Mouse (Mus musculus): ENCODE data around the gene Kng1.

The Kng1 gene

GRCm38 (mm10) chr16:23112861-23113435, 55.3 kb downstream of the Kng1 start:
- no peak for DNase-seq (ENCODE audit: low read depth in 2 of 2, low spot score in 2 of 2)

GRCm38 (mm10) chr16:23113903-23114302, 56.2 kb downstream of the Kng1 start:
- DNase-seq (ENCODE audit: low read depth in 2 of 2, low spot score in 2 of 2) = no peak

GRCm38 (mm10) chr16:23114339-23115171, 56.9 kb downstream of the Kng1 start:
- DNase-seq (ENCODE audit: low read depth in 2 of 2, low spot score in 2 of 2) = no peak

DNA sequence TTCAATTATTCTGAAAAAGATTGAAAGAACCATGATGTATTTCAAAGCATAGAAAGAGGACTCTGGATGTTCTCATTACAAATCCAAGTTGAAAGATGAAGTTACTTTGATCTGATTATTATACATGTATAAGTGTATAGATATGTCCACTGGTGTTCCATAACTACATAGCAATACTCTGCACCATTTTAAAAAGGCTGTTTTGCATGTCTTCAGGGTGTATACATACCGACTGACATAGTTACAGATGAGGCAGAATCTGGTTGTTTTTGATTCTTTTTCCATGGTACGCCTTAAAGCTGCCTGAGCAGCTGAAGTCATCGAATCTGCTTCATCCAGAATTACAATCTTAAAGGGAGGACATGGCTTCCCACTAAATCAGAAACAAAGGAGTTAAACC, 57.8 kb downstream of the Kng1 start:
- no peak for DNase-seq (ENCODE audit: low read depth in 2 of 2, low spot score in 2 of 2)

- DNase-seq (ENCODE audit: low read depth in 2 of 2, low spot score in 2 of 2) = no peak
Observed at GRCm38 (mm10) chr16:23117173-23117572, 59.5 kb downstream of the Kng1 start.

DNA sequence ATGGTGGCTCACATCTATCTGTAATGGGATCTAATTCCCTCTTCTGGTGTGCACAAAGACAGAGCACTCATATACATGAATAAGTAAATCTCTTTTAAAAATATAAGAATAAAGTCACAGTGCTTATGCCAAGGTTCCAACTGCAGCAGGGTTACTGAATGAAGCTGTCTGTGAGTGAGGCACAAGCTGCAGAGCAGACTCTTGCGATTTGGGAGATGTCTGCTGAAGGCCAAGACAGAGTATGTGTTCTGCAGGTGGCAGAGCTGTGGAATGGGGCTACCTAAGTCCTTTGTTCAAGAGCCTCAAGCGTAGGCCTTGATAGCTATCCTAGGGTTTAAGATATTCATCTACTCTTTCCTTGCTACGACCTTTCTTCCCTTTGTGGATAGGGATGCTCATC, 64.8 kb downstream of the Kng1 start:
- DNase-seq (ENCODE audit: low read depth in 2 of 2, low spot score in 2 of 2) = no peak

DNA sequence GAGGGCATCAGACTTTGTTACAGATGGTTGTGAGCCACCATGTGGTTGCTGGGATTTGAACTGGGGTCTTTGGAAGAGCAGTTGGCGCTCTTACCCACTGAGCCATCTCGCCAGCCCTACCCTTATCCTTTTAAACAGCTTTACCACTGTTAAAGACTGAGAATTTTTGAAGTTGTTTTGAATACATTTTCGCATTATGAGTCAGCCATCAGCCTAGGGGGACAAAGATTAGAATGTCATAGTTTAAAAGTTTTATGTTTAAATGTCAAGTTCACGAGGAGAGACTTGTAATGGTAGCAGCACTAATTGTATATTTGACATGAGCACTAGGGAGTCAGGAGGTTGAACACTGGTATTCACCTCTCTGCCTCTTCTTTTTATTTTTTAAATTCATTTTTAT, 65.4 kb downstream of the Kng1 start:
- no peak for DNase-seq (ENCODE audit: low read depth in 2 of 2, low spot score in 2 of 2)

- DNase-seq (ENCODE audit: low read depth in 2 of 2, low spot score in 2 of 2) = no peak
Observed at GRCm38 (mm10) chr16:23124398-23124797, 66.7 kb downstream of the Kng1 start.

DNA sequence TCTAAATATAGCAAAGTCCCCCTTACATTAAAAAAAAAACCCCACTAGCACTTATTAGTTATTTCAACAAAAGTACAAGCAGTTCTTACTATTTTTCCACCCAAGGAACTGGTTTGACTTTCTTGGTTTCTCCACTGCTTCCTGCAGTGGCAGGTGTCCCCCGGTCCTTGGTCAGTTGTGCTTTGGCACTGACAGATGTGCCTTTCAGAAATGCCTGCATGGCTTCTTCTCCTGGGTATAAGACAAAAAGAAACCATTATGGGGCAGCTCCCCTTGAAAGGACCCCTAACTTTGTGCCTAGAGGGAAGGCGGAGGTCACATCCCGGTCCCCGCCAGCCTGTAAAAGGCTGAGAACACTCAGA, 69.6 kb downstream of the Kng1 start:
- DNase-seq (ENCODE audit: low read depth in 2 of 2, low spot score in 2 of 2) = no peak

- peak; percentile 89 for DNase-seq (ENCODE audit: low read depth in 2 of 2, low spot score in 2 of 2)
Observed at GRCm38 (mm10) chr16:23127673-23128375, 70.2 kb downstream of the Kng1 start, which contains the start of gene Rfc4. Rfc4 (minus strand) TSS chr16:23127737.

GRCm38 (mm10) chr16:23130303-23130702, 72.6 kb downstream of the Kng1 start:
- no peak for DNase-seq (ENCODE audit: low read depth in 2 of 2, low spot score in 2 of 2)
